Mouse (Mus musculus): ENCODE data around the gene Frrs1l. TPM values are rescaled to one million over a fixed set of nuclear protein-coding genes. Genes with fewer than 3 reads are reported as not detected.

The Frrs1l gene
- polyA plus RNA-seq (2014; fragmentation: Nextera tagmentation; extraction: Ambion mirVana) = 1.6 and 2.4 TPM in 2 replicates

DNA sequence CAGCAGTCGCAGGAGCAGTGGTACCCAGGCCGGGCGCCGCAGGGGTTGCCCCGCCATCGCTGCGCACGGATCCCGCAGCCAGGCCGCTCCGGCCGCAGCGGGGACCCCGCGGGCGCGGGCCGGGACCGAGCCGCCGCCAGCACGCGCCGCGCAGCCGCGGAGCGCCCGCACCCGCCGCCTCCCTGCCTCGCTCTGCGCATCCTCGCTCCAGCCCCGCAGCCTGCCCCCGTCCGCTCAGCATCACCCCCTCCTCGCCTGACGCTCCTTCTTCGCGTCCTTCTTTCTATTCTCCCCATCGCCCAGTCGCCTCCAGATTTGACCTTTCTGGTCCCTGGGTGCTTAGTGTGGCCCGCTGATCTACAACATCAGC is at the start of gene Frrs1l:
Gene Frrs1l, minus strand, starts transcription at position 177 of the 370 bp plus-strand sequence.
- peak within 1 kb of the TSS; percentile 77 for H3K9ac ChIP-seq (replicated peaks; ENCODE audit: low read length)
- no peaks in the 10 kb centered on the region for H3K36me3 ChIP-seq (replicated peaks; ENCODE audit: control insufficient read depth, insufficient read depth, low read depth, low read length)
- WGBS = 0% methylated on average over 21 of the region's 44 CpGs
- ATAC-seq (replicated peaks; ENCODE audit: insufficient number of reproducible peaks, low FRiP score, low TSS enrichment, low read depth) = 0 out of 2 replicates have a peak, but pooled peaks have one; percentile 65
- no peak within 1 kb of the TSS for H3K27ac ChIP-seq (replicated peaks; ENCODE audit: low read depth, low read length)
- DNase-seq (ENCODE audit: low spot score) = peak; percentile 41
- peaks cover 13% of the 10 kb centered on the region for H3K27me3 ChIP-seq (ENCODE audit: control insufficient read depth, insufficient read depth, low read length)
- H3K9me3 ChIP-seq (replicated peaks; ENCODE audit: control insufficient read depth, low read length) = no peaks in the 10 kb centered on the region
- peak within 1 kb of the TSS; percentile 99 for H3K4me2 ChIP-seq (ENCODE audit: low read depth, low read length)
- H3K4me1 ChIP-seq (ENCODE audit: control insufficient read depth, insufficient read depth, low read length) = no peaks in the 10 kb centered on the region; the same call in 1 of the 2 replicates
- peak within 1 kb of the TSS; percentile 74 for H3K4me3 ChIP-seq (ENCODE audit: low read depth, low read length)

DNA sequence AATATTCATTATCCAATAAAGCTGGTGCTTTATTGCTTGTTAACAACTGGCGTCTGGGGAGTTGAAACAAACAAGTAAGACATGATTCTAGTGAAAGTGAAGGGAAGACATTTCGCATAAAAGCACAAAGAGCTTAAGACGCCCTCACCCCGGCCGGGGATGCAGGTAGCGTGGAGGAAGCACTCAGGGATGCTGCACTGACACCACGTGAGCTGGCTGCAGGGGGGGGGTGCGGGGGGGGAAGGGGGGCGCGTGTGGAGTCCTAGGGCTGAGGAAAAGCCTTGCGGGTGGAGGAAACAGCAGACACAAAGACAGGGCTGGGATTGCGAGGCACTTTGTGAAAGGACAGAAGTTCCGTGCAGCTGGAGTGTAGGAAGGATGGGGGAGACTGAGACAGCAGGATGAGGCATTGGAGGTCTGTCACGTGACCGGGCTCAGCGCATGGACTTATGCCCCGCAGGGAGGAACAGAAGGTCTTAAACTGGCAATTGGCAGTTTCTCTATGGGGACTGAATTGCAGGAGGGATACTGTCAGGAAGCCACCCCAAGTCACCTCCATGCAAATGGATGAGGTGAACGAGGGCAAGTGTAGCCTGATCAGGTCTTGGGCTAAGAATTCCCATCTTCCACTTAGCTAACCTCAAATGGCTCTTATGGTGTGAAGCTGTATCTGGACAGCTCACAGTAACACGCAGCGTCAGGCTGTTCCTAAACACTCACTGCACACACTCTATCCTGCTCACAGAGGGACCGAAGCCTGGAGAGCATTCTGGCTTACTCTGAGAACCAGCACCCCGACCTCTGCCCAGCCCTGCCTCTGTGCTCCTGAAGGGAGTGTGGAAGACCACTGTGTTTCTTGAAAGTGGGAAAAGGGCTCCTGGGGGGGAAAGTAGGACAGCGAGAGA is 49.2 kb upstream of the Frrs1l start:
- ATAC-seq (replicated peaks; ENCODE audit: insufficient number of reproducible peaks, low FRiP score, low TSS enrichment, low read depth) = peak; percentile 66
- no peak overlapping the region for H3K27ac ChIP-seq (replicated peaks; ENCODE audit: low read depth, low read length)

DNA sequence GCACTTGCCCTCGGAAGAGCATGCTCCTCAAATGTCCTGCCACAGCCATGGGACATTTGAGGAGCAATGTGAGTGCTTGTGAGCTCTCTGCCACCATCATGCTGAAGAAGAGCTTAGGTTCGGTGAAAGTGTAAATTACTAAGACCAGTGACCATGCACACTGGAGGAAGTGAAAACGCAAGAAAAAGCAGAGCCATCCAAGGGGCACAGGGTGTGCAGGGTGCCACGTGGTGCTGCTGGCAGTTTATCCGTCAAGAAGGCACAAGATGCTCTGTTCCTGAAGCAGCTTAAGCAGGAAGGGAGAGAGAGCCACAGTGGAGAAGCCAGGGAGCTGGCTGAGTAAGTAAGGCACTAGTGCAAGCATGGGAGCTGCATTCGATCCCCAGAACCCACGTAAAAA is 47.4 kb upstream of the Frrs1l start:
- no peaks in the 10 kb centered on the region for H3K36me3 ChIP-seq (replicated peaks; ENCODE audit: control insufficient read depth, insufficient read depth, low read depth, low read length)
- no peak for ATAC-seq (replicated peaks; ENCODE audit: insufficient number of reproducible peaks, low FRiP score, low TSS enrichment, low read depth)
- H3K9me3 ChIP-seq (replicated peaks; ENCODE audit: control insufficient read depth, low read length) = no peaks in the 10 kb centered on the region
- no peak overlapping the region for H3K4me2 ChIP-seq (ENCODE audit: low read depth, low read length)
- DNase-seq (ENCODE audit: low spot score) = no peak
- 75% methylated on average over 7 of the region's 7 CpGs for WGBS
- H3K27me3 ChIP-seq (ENCODE audit: control insufficient read depth, insufficient read depth, low read length) = no peaks in the 10 kb centered on the region
- H3K27ac ChIP-seq (replicated peaks; ENCODE audit: low read depth, low read length) = no peak overlapping the region
- H3K4me3 ChIP-seq (ENCODE audit: low read depth, low read length) = no peak overlapping the region
- no peak overlapping the region for H3K9ac ChIP-seq (replicated peaks; ENCODE audit: low read length)
- peaks cover 6% of the 10 kb centered on the region; the same call in 1 of the 2 replicates for H3K4me1 ChIP-seq (ENCODE audit: control insufficient read depth, insufficient read depth, low read length)

More for the DNA sequence above, 49.2 kb upstream of the Frrs1l start:
- Histone ChIP-seq H3K4me2 (ENCODE audit: low read depth, low read length) (peak overlapping the region; percentile 57), H3K36me3 (replicated peaks; ENCODE audit: control insufficient read depth, insufficient read depth, low read depth, low read length) (no peaks in the 10 kb centered on the region), H3K27me3 (ENCODE audit: control insufficient read depth, insufficient read depth, low read length) (no peaks in the 10 kb centered on the region), H3K9me3 (replicated peaks; ENCODE audit: control insufficient read depth, low read length) (no peaks in the 10 kb centered on the region), H3K4me3 (ENCODE audit: low read depth, low read length) (peak overlapping the region; percentile 28), H3K9ac (replicated peaks; ENCODE audit: low read length) (peak overlapping the region; percentile 49), H3K4me1 (ENCODE audit: control insufficient read depth, insufficient read depth, low read length) (peaks cover 6% of the 10 kb centered on the region; the same call in 1 of the 2 replicates)
- DNase-seq (ENCODE audit: low spot score) = peak; percentile 60
- WGBS = 11% methylated on average over 21 of the region's 23 CpGs

DNA sequence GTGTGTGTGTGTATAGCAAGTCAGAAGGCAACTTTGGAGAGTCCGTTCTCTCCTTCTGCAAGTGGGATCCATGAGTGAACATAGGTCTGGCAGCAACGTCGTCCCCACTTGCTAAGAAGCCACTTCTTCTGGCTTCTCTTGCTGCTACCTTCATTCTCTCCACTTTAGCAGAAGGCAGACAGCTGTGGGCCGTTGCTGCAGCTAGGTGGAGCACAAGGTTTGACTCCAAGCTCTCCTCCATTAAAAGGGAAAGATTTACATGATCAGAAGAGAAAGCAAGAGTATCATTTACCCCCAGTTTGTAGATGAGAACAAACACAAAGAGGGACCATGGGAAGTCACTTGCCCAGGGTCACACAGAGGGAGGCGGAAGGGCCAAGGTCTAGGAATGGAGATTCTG is 44.0 kb upstream of the Frrs1l start:
- Histone ChIP-seq H3K9ac (replicated peaks; ENCODE audit: low read length) (no peak overlapping the region), H3K36me3 (replicated peaks; ENCODE audit: control insufficient read depth, insufficient read depth, low read depth, low read length) (no peaks in the 10 kb centered on the region), H3K4me3 (ENCODE audit: low read depth, low read length) (no peak overlapping the region), H3K4me1 (ENCODE audit: control insufficient read depth, insufficient read depth, low read length) (0 out of 2 replicates have a peak, but pooled peaks cover 1% of the 10 kb centered on the region), H3K27me3 (ENCODE audit: control insufficient read depth, insufficient read depth, low read length) (no peaks in the 10 kb centered on the region), H3K4me2 (ENCODE audit: low read depth, low read length) (no peak overlapping the region), H3K9me3 (replicated peaks; ENCODE audit: control insufficient read depth, low read length) (no peaks in the 10 kb centered on the region), H3K27ac (replicated peaks; ENCODE audit: low read depth, low read length) (no peak overlapping the region)
- ATAC-seq (replicated peaks; ENCODE audit: insufficient number of reproducible peaks, low FRiP score, low TSS enrichment, low read depth) (no peak), DNase-seq (ENCODE audit: low spot score) (no peak)
- 79% methylated on average over 5 of the region's 5 CpGs for WGBS

DNA sequence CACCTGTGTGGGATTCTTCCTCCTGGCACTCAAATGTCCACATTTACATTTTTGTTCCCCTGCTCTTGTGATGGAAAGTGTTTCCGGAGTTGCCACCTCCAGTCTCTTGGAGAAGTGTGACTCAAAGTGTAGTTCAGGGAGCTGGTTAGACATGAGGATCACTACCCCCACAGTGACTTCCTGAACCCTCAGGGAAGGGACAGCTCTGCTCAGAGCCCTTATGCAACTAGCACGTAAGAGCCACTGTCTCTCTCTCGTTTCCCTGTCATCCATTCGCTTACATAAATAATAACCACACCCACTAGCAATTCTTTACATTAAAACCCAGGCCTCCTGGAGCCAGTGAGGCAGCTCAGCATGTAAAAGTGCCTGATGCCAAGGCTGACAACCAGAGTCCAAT is 41.2 kb upstream of the Frrs1l start:
- no peak overlapping the region for H3K9ac ChIP-seq (replicated peaks; ENCODE audit: low read length)
- no peak overlapping the region for H3K27ac ChIP-seq (replicated peaks; ENCODE audit: low read depth, low read length)
- no peak overlapping the region for H3K4me2 ChIP-seq (ENCODE audit: low read depth, low read length)
- DNase-seq (ENCODE audit: low spot score) (no peak), ATAC-seq (replicated peaks; ENCODE audit: insufficient number of reproducible peaks, low FRiP score, low TSS enrichment, low read depth) (no peak)
- H3K4me3 ChIP-seq (ENCODE audit: low read depth, low read length) = no peak overlapping the region
- no peaks in the 10 kb centered on the region for H3K9me3 ChIP-seq (replicated peaks; ENCODE audit: control insufficient read depth, low read length)
- H3K27me3 ChIP-seq (ENCODE audit: control insufficient read depth, insufficient read depth, low read length) = no peaks in the 10 kb centered on the region
- 73% methylated on average over 4 of the region's 4 CpGs for WGBS
- no peaks in the 10 kb centered on the region for H3K36me3 ChIP-seq (replicated peaks; ENCODE audit: control insufficient read depth, insufficient read depth, low read depth, low read length)
- no peaks in the 10 kb centered on the region for H3K4me1 ChIP-seq (ENCODE audit: control insufficient read depth, insufficient read depth, low read length)

DNA sequence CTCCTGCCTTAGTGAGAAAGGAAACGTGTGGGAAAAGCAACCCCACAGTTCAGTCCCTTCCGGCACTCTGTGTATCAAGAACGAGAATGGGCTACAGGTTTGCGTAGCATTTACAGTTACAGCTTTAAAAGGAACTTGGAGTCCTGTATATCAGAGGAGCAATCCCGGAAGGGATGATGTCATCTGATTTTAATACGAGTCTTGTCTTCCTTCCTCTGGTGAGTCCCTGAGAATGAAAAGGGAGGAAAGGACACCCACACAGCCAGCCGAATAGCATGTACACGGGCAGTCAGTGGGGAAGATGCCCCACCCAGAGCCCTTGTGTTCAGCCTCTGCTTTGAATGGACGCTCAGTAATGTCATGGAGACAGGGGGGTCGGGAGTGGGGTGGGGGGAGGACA is 37.8 kb upstream of the Frrs1l start:
- Histone ChIP-seq H3K4me2 (ENCODE audit: low read depth, low read length) (no peak overlapping the region), H3K36me3 (replicated peaks; ENCODE audit: control insufficient read depth, insufficient read depth, low read depth, low read length) (no peaks in the 10 kb centered on the region), H3K27ac (replicated peaks; ENCODE audit: low read depth, low read length) (no peak overlapping the region), H3K9ac (replicated peaks; ENCODE audit: low read length) (no peak overlapping the region), H3K9me3 (replicated peaks; ENCODE audit: control insufficient read depth, low read length) (no peaks in the 10 kb centered on the region), H3K27me3 (ENCODE audit: control insufficient read depth, insufficient read depth, low read length) (no peaks in the 10 kb centered on the region), H3K4me1 (ENCODE audit: control insufficient read depth, insufficient read depth, low read length) (no peaks in the 10 kb centered on the region), H3K4me3 (ENCODE audit: low read depth, low read length) (no peak overlapping the region)
- no peak for ATAC-seq (replicated peaks; ENCODE audit: insufficient number of reproducible peaks, low FRiP score, low TSS enrichment, low read depth)
- no peak for DNase-seq (ENCODE audit: low spot score)
- WGBS = 68% methylated on average over 10 of the region's 10 CpGs

DNA sequence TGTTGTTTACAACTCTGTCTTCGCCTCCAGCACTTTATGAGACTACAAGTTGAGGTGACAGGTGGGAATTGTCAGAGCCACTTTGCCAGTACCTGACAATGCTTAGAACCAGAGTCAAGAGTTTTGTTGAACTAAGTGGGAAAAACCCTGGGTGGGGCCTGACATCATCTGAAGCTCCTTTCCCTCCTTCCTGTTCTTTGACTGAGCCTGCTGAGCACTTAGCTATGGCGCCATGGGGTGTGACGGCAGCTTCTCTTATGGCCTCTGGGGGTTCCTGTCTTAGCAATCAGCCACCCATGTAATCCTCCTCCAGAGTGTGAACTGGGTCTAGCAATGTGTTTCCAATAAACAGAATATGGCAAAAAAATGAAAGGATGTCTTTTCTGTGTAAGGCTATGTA is 33.3 kb upstream of the Frrs1l start:
- Histone ChIP-seq H3K27ac (replicated peaks; ENCODE audit: low read depth, low read length) (no peak overlapping the region), H3K27me3 (ENCODE audit: control insufficient read depth, insufficient read depth, low read length) (no peaks in the 10 kb centered on the region), H3K9ac (replicated peaks; ENCODE audit: low read length) (no peak overlapping the region), H3K4me3 (ENCODE audit: low read depth, low read length) (no peak overlapping the region), H3K4me1 (ENCODE audit: control insufficient read depth, insufficient read depth, low read length) (no peaks in the 10 kb centered on the region), H3K9me3 (replicated peaks; ENCODE audit: control insufficient read depth, low read length) (no peaks in the 10 kb centered on the region), H3K36me3 (replicated peaks; ENCODE audit: control insufficient read depth, insufficient read depth, low read depth, low read length) (no peaks in the 10 kb centered on the region), H3K4me2 (ENCODE audit: low read depth, low read length) (no peak overlapping the region)
- no peak for ATAC-seq (replicated peaks; ENCODE audit: insufficient number of reproducible peaks, low FRiP score, low TSS enrichment, low read depth)
- no peak for DNase-seq (ENCODE audit: low spot score)
- WGBS = 73% methylated on average over 3 of the region's 3 CpGs

DNA sequence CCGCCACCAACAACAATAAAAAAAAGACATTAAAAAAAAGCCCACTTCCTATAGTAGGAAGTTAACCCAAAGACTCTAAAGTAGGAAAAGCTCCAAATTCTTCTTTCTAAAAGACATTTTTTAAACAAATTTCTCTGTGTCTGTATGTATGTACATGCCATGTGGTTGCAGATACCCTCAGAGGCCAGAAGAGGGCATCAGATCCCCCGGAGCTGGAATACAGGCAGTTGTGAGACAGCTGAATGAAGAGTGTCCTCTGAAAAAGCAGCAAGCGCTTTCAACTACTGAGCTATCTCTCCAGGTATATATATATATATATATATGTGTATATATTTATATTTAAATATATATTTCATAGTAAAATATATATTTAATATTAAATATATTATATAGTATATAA is 31.1 kb upstream of the Frrs1l start:
- H3K9me3 ChIP-seq (replicated peaks; ENCODE audit: control insufficient read depth, low read length) = no peaks in the 10 kb centered on the region
- WGBS = 87% methylated on average over 3 of the region's 3 CpGs
- H3K36me3 ChIP-seq (replicated peaks; ENCODE audit: control insufficient read depth, insufficient read depth, low read depth, low read length) = no peaks in the 10 kb centered on the region
- ATAC-seq (replicated peaks; ENCODE audit: insufficient number of reproducible peaks, low FRiP score, low TSS enrichment, low read depth) (no peak), DNase-seq (ENCODE audit: low spot score) (peak; percentile 33)
- H3K9ac ChIP-seq (replicated peaks; ENCODE audit: low read length) = no peak overlapping the region
- no peak overlapping the region for H3K4me2 ChIP-seq (ENCODE audit: low read depth, low read length)
- no peak overlapping the region for H3K27ac ChIP-seq (replicated peaks; ENCODE audit: low read depth, low read length)
- no peaks in the 10 kb centered on the region for H3K27me3 ChIP-seq (ENCODE audit: control insufficient read depth, insufficient read depth, low read length)
- H3K4me1 ChIP-seq (ENCODE audit: control insufficient read depth, insufficient read depth, low read length) = no peaks in the 10 kb centered on the region
- H3K4me3 ChIP-seq (ENCODE audit: low read depth, low read length) = no peak overlapping the region
